Mouse (Mus musculus): ENCODE measurements at regions not wholly inside any gene's neighbourhood (a gene's known extent, or its start where the extent isn't known, plus 50 kb on each side); places are given as distances from the start of the nearest gene placed in this dataset.
"Not testable (repeated sequence)": the region's sequence is repeated elsewhere in the genome, so short reads cannot be mapped to it uniquely, and the experiment has no call there.

DNA sequence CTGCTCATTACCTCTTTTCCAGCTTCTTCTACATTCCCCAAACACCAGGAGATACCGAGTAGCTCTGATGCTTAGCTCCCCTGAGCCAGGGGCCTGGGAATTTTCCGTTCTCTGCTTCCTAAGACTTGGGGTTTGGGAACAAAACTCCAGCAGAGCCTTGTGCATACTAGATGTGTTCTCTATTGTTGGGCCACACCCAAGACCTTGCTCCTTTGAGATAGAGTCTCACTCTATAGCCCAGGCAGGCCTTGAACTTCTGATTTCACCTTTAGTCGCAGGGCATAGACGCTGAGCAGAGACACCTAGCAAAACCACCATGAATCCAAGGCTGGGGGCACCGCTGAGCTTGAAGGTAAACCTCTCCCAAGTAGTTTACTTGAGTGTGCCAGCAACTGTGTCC is 126.5 kb upstream of the A430005L14Rik start:
- Histone ChIP-seq H3K9me3 (replicated peaks; ENCODE audit: insufficient read depth, low read length) (no peaks in the 10 kb centered on the region), H3K36me3 (ENCODE audit: control insufficient read depth in 1 of 2, insufficient read depth in 2 of 2, low read length in 2 of 2) (no peaks in the 10 kb centered on the region), H3K9ac (ENCODE audit: control insufficient read depth, low read depth, low read length, poor library complexity, severe bottlenecking) (no peak overlapping the region), H3K4me3 (ENCODE audit: control insufficient read depth in 1 of 2, insufficient read depth in 1 of 2, low read depth in 2 of 2, low read length in 2 of 2) (no peak overlapping the region), H3K79me2 (ENCODE audit: control insufficient read depth, insufficient read depth, low read length, poor library complexity) (no peaks in the 10 kb centered on the region), H3K4me1 (ENCODE audit: control insufficient read depth in 1 of 2, insufficient read depth in 2 of 2, low read length in 2 of 2) (no peaks in the 10 kb centered on the region), H3K27me3 (ENCODE audit: control insufficient read depth in 1 of 2, insufficient read depth in 2 of 2, low read length in 2 of 2) (no peaks in the 10 kb centered on the region), H3K27ac (ENCODE audit: control insufficient read depth, low read depth, low read length) (no peak overlapping the region)
- DNase-seq (ENCODE audit: low read depth, low spot score) = no peak
- TF ChIP-seq SMC3 (IDR thresholded peaks at IDR 0.05; ENCODE audit: low read depth, low read length) (no peak), MXI1 (IDR thresholded peaks at IDR 0.05; ENCODE audit: low read depth, low read length) (no peak), MAZ (IDR thresholded peaks at IDR 0.05; ENCODE audit: low read depth, low read length) (no peak), POLR2AphosphoS5 (IDR thresholded peaks at IDR 0.05; ENCODE audit: borderline replicate concordance, low read depth, low read length) (no peak), ZC3H11A (IDR thresholded peaks at IDR 0.05; ENCODE audit: low read depth, low read length) (no peak), NRF1 (IDR thresholded peaks at IDR 0.05; ENCODE audit: insufficient read depth, low read depth, low read length, poor library complexity, severe bottlenecking) (no peak)

DNA sequence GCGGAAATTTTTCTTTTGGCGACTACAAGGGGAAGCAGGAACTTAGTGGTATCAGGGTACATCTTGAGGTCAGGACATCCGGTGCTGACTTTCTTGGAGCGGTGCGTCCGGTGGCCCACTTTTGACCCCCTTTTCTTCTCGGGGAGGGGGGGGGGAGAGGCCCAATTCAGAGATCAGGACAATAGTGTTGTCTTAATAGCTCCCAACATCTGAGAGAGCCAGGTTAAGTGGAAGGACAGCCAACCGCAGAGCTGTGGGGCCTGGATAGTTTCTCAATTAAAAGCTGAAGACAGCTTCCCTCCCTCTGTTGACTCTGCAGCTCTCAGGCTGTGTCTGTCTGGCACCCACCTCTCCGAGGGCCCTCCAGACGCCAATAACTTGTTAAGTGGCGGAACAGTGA is 125.8 kb upstream of the A430005L14Rik start:
- not testable (repeated sequence) for H3K4me3 ChIP-seq (ENCODE audit: control insufficient read depth in 1 of 2, insufficient read depth in 1 of 2, low read depth in 2 of 2, low read length in 2 of 2); H3K4me1 ChIP-seq (ENCODE audit: control insufficient read depth in 1 of 2, insufficient read depth in 2 of 2, low read length in 2 of 2); H3K36me3 ChIP-seq (ENCODE audit: control insufficient read depth in 1 of 2, insufficient read depth in 2 of 2, low read length in 2 of 2); H3K9me3 ChIP-seq (replicated peaks; ENCODE audit: insufficient read depth, low read length); DNase-seq (ENCODE audit: low read depth, low spot score); H3K9ac ChIP-seq (ENCODE audit: control insufficient read depth, low read depth, low read length, poor library complexity, severe bottlenecking); H3K27me3 ChIP-seq (ENCODE audit: control insufficient read depth in 1 of 2, insufficient read depth in 2 of 2, low read length in 2 of 2); H3K79me2 ChIP-seq (ENCODE audit: control insufficient read depth, insufficient read depth, low read length, poor library complexity); H3K27ac ChIP-seq (ENCODE audit: control insufficient read depth, low read depth, low read length)

DNA sequence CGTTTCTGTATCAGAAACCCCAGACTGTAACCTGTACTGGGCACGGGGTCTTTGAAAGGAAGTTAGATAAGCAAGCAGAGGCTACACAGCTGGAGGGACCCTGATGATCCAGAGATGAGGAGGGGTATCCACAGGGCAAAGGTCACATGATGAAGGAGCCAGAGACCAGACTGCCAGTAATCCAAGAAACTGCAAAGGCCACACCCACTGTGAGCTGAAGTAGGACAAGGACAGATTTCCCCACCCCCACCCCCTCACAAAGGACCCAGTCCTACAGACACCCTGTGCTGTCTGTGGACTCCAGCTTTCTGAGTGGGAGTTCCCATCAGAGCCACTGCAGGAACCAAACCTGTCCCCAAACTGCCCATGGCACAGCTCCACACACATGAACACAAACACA is 124.9 kb upstream of the A430005L14Rik start:
- no peaks in the 10 kb centered on the region for H3K9me3 ChIP-seq (replicated peaks; ENCODE audit: insufficient read depth, low read length)
- no peak overlapping the region for H3K4me3 ChIP-seq (ENCODE audit: control insufficient read depth in 1 of 2, insufficient read depth in 1 of 2, low read depth in 2 of 2, low read length in 2 of 2)
- H3K4me1 ChIP-seq (ENCODE audit: control insufficient read depth in 1 of 2, insufficient read depth in 2 of 2, low read length in 2 of 2) = no peaks in the 10 kb centered on the region
- TF ChIP-seq EP300 (IDR thresholded peaks at IDR 0.05; ENCODE audit: low read depth in 1 of 2, low read length in 2 of 2) = no peak
- no peak for TF ChIP-seq MYB (IDR thresholded peaks at IDR 0.05; ENCODE audit: low read depth, low read length)
- TF ChIP-seq CHD1 (IDR thresholded peaks at IDR 0.05; ENCODE audit: low read depth, low read length) = no peak
- TF ChIP-seq TCF12 (IDR thresholded peaks at IDR 0.05; ENCODE audit: low read depth, low read length) = no peak
- no peak for TF ChIP-seq ZKSCAN1 (IDR thresholded peaks at IDR 0.05; ENCODE audit: low read depth, low read length)
- no peak for TF ChIP-seq POLR2AphosphoS5 (IDR thresholded peaks at IDR 0.05; ENCODE audit: borderline replicate concordance, low read depth, low read length)
- TF ChIP-seq POLR2A (IDR thresholded peaks at IDR 0.05; ENCODE audit: control insufficient read depth in 1 of 2, insufficient read depth in 1 of 2, low read depth in 1 of 2, low read length in 2 of 2, poor library complexity in 1 of 2) = no peak
- TF ChIP-seq ZNF384 (IDR thresholded peaks at IDR 0.05; ENCODE audit: low read depth, low read length) = no peak
- no peak for TF ChIP-seq ZC3H11A (IDR thresholded peaks at IDR 0.05; ENCODE audit: low read depth, low read length)
- no peak for TF ChIP-seq UBTF (IDR thresholded peaks at IDR 0.05; ENCODE audit: borderline replicate concordance, insufficient read depth, low read depth, low read length)
- TF ChIP-seq E2F4 (IDR thresholded peaks at IDR 0.05; ENCODE audit: borderline replicate concordance, low read depth, low read length) = no peak
- TF ChIP-seq JUND (IDR thresholded peaks at IDR 0.05; ENCODE audit: low read depth, low read length) = no peak
- TF ChIP-seq TAL1 (IDR thresholded peaks at IDR 0.05; ENCODE audit: low read length) = no peak
- TF ChIP-seq KAT2A (conservative IDR thresholded peaks at IDR 0.05; ENCODE audit: low read depth, low read length) = no peak
- no peak for TF ChIP-seq GATA1 (IDR thresholded peaks at IDR 0.05; ENCODE audit: low read depth, low read length)
- TF ChIP-seq SIN3A (IDR thresholded peaks at IDR 0.05; ENCODE audit: low read length) = no peak
- TF ChIP-seq CHD2 (IDR thresholded peaks at IDR 0.05; ENCODE audit: low read length) = no peak
- no peak for TF ChIP-seq NRF1 (IDR thresholded peaks at IDR 0.05; ENCODE audit: insufficient read depth, low read depth, low read length, poor library complexity, severe bottlenecking)
- TF ChIP-seq RCOR1 (IDR thresholded peaks at IDR 0.05; ENCODE audit: low read depth, low read length) = no peak
- no peak for TF ChIP-seq POLR2AphosphoS2 (IDR thresholded peaks at IDR 0.05; ENCODE audit: low read length)
- H3K36me3 ChIP-seq (ENCODE audit: control insufficient read depth in 1 of 2, insufficient read depth in 2 of 2, low read length in 2 of 2) = no peaks in the 10 kb centered on the region
- no peak overlapping the region for H3K9ac ChIP-seq (ENCODE audit: control insufficient read depth, low read depth, low read length, poor library complexity, severe bottlenecking)
- no peaks in the 10 kb centered on the region for H3K79me2 ChIP-seq (ENCODE audit: control insufficient read depth, insufficient read depth, low read length, poor library complexity)
- no peaks in the 10 kb centered on the region for H3K27me3 ChIP-seq (ENCODE audit: control insufficient read depth in 1 of 2, insufficient read depth in 2 of 2, low read length in 2 of 2)
- H3K27ac ChIP-seq (ENCODE audit: control insufficient read depth, low read depth, low read length) = no peak overlapping the region
- DNase-seq (ENCODE audit: low read depth, low spot score) = no peak

Data from MEL (cell line).